In genomic region chr5:134100232-134100771, GRCm38 (mm10) we compare ENCODE assay signal across 8 mouse cellular contexts. TPM values are rescaled to one million over a fixed set of nuclear protein-coding genes. Genes with fewer than 3 reads are reported as not detected.
DNase-seq lines count a peak whose midpoint lies in the region; ATAC-seq and TF ChIP-seq lines count a peak whose summit lies in the region.

No protein-coding gene starts in this region.

- H3K27ac ChIP-seq in hindbrain, postnatal 0 days: peak overlapping the region; percentile 83; the same call in 1 of the 2 replicates

- H3K9me3 ChIP-seq in erythroblast, embryonic 14.5 days (ENCODE audit: control insufficient read depth, low read length): peaks cover 4% of the 10 kb centered on the region
- H3K9me3 ChIP-seq in hindbrain, postnatal 0 days (ENCODE audit: low read length): no peaks in the 10 kb centered on the region

- ATAC-seq in erythroblast, adult 5-6 weeks (replicated peaks; ENCODE audit: low FRiP score, poor library complexity, severe bottlenecking): no peak
- ATAC-seq in hindbrain, postnatal 0 days: peak; percentile 21; the same call in 1 of the 2 replicates

- peak overlapping the region; percentile 87 for H3K4me2 ChIP-seq in hindbrain, postnatal 0 days (ENCODE audit: low read depth, low read length)

- H3K9ac ChIP-seq in hindbrain, postnatal 0 days (replicated peaks; ENCODE audit: low read length): peak overlapping the region; percentile 77

- peaks cover 24% of the 10 kb centered on the region for H3K27me3 ChIP-seq in erythroblast, embryonic 14.5 days (ENCODE audit: control insufficient read depth)
- H3K27me3 ChIP-seq in hindbrain, postnatal 0 days (ENCODE audit: insufficient read depth, low read length): no peaks in the 10 kb centered on the region

- peak overlapping the region; percentile 51 for H3K4me3 ChIP-seq in erythroblast, embryonic 14.5 days (replicated peaks)
- H3K4me3 ChIP-seq in hindbrain, postnatal 0 days (ENCODE audit: low read length): peak overlapping the region; percentile 89

- DNase-seq in thymus, adult 18-20 months: peak; percentile 12 to 13
- no peak for DNase-seq in thymus, postnatal 25 days
- DNase-seq in hindbrain, postnatal 0 days (ENCODE audit: low spot score): peak; percentile 24
- DNase-seq in lung, postnatal 10 days: peak; percentile 22
- peak; percentile 8 to 25 for DNase-seq in thymus, postnatal 10 days (ENCODE audit: low spot score in 2 of 2)
- no peak for DNase-seq in ovary, postnatal 10 days (ENCODE audit: low spot score)

- no peak for TF ChIP-seq CTCF in hindbrain, postnatal 0 days (IDR thresholded peaks at IDR 0.05; ENCODE audit: low read depth)

- 3% methylated on average over 17 of the region's 17 CpGs for WGBS in hindbrain, postnatal 0 days

- H3K4me1 ChIP-seq in erythroblast, embryonic 14.5 days (ENCODE audit: control insufficient read depth): no peaks in the 10 kb centered on the region; the same call in 1 of the 2 replicates
- H3K4me1 ChIP-seq in hindbrain, postnatal 0 days (ENCODE audit: insufficient read depth, low read length): 0 out of 2 replicates have a peak, but pooled peaks cover 10% of the 10 kb centered on the region

- H3K36me3 ChIP-seq in erythroblast, embryonic 14.5 days (ENCODE audit: control insufficient read depth): no peaks in the 10 kb centered on the region
- no peaks in the 10 kb centered on the region for H3K36me3 ChIP-seq in hindbrain, postnatal 0 days (ENCODE audit: insufficient read depth, low read length)

RNA-seq across cellular contexts. Expression of gene Castor2, which starts 0.8 kb away (rescaled TPM):
- polyA plus RNA-seq in erythroblast, embryonic 14.5 days (2012): 0.01 TPM in 1 of 2 replicates, not detected in the other
- 1.3 TPM in 1 of 2 replicates, not detected in the other for total RNA-seq in erythroblast, adult 5-6 weeks (2015; ENCODE audit: low replicate concordance)
- 0.09 and 0.28 TPM in 2 replicates for total RNA-seq in erythroblast, adult 5-6 weeks (2017; ENCODE audit: low replicate concordance)
- total RNA-seq in hindbrain, postnatal 0 days (2014; rRNA removed): 27.4 and 27.5 TPM in 2 replicates
- 21.1 and 21.8 TPM in 2 replicates for polyA plus RNA-seq in hindbrain, postnatal 0 days (2015; fragmentation: Nextera tagmentation; extraction: Ambion mirVana)

Comparison
In these comparisons a context has a peak if more than half of its experiments do, and no peak if none do; other contexts are left out.
1. DNase-seq: peak in thymus, adult 18-20 months (2 of 2), hindbrain, postnatal 0 days (single experiment), lung, postnatal 10 days (single experiment) and thymus, postnatal 10 days (2 of 2); none in thymus, postnatal 25 days (single experiment) and ovary, postnatal 10 days (single experiment).
2. RNA of gene Castor2, which starts 0.8 kb away (total RNA-seq): 27.4 to 27.5 TPM in hindbrain, postnatal 0 days; 0.09 to 1.3 TPM in erythroblast, adult 5-6 weeks; every median in the first group is over 10 times any median in the second.